Comparison of ENCODE assay signal across 11 mouse cellular contexts in the genomic region with DNA sequence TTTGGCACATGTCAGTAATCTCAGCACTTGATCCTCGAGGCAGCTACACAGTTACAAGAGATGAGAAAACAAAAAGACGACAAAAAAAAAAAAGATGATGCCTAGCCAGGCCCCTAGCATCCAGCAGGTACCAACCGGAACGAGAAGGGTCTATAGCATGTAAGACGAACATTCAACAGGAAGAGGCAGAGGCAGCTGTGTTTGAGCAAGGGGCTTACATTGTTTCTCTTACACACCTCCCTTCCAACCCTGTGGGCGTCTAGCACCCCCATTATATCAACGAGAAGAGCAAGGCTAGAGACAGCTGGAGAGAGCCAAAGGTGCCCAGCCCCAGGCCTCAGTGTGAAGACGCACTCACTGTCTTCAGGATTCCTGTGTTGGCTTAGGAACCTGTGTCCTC. TPM values are rescaled to one million over a fixed set of nuclear protein-coding genes. Genes with fewer than 3 reads are reported as not detected.
DNase-seq lines count a peak whose midpoint lies in the region; ATAC-seq and TF ChIP-seq lines count a peak whose summit lies in the region.
"Had no signal": no experiment of that assay in that cellular context is flagged by ENCODE, and none has a peak within 500 bp of the region (broad histone marks: within the 10 kb centered on the region; RNA-seq: fewer than 3 reads in every experiment).

No protein-coding gene starts in this region.

- H3K27ac ChIP-seq in hindbrain, embryonic 15.5 days (replicated peaks) = no peak overlapping the region
- H3K27ac ChIP-seq in hindbrain, embryonic 14.5 days = no peak overlapping the region
- H3K27ac ChIP-seq in bone marrow macrophage, adult 2 months (ENCODE audit: insufficient read depth, low read depth, low read length) = peak overlapping the region; percentile 82
- H3K27ac ChIP-seq in limb, embryonic 13.5 days = peak overlapping the region; percentile 94

- no peak overlapping the region for H3K9ac ChIP-seq in hindbrain, embryonic 15.5 days
- no peak overlapping the region for H3K9ac ChIP-seq in hindbrain, embryonic 14.5 days
- H3K9ac ChIP-seq in limb, embryonic 13.5 days = peak overlapping the region; percentile 67; the same call in 1 of the 2 replicates

- H3K36me3 ChIP-seq in hindbrain, embryonic 15.5 days = no peaks in the 10 kb centered on the region
- no peaks in the 10 kb centered on the region for H3K36me3 ChIP-seq in hindbrain, embryonic 14.5 days (replicated peaks; ENCODE audit: control insufficient read depth, insufficient read depth)
- peaks cover 15% of the 10 kb centered on the region for H3K36me3 ChIP-seq in limb, embryonic 13.5 days

- H3K4me2 ChIP-seq in hindbrain, embryonic 15.5 days = peak overlapping the region; percentile 67; the same call in 1 of the 2 replicates
- H3K4me2 ChIP-seq in hindbrain, embryonic 14.5 days (replicated peaks) = no peak overlapping the region
- H3K4me2 ChIP-seq in limb, embryonic 13.5 days (replicated peaks) = peak overlapping the region; percentile 94

- no peak for TF ChIP-seq CTCF in bone marrow macrophage, adult 2 months (IDR thresholded peaks at IDR 0.05; ENCODE audit: low read depth, low read length)

- no peaks in the 10 kb centered on the region for H3K9me3 ChIP-seq in hindbrain, embryonic 15.5 days
- H3K9me3 ChIP-seq in hindbrain, embryonic 14.5 days (ENCODE audit: control insufficient read depth, low read length) = no peaks in the 10 kb centered on the region
- H3K9me3 ChIP-seq in limb, embryonic 13.5 days = no peaks in the 10 kb centered on the region

- ATAC-seq in hindbrain, embryonic 15.5 days (ENCODE audit: low FRiP score, low read depth) = no peak
- no peak for ATAC-seq in hindbrain, embryonic 14.5 days (ENCODE audit: low FRiP score)
- no peak for ATAC-seq in limb, embryonic 13.5 days (ENCODE audit: low FRiP score, low read depth)
- ATAC-seq: Patski had no signal

- peaks cover 39% of the 10 kb centered on the region for H3K4me1 ChIP-seq in hindbrain, embryonic 15.5 days (replicated peaks)
- peaks cover 31% of the 10 kb centered on the region for H3K4me1 ChIP-seq in hindbrain, embryonic 14.5 days (replicated peaks; ENCODE audit: control insufficient read depth, insufficient read depth, low read length)
- peaks cover 63% of the 10 kb centered on the region for H3K4me1 ChIP-seq in bone marrow macrophage, adult 2 months (ENCODE audit: control insufficient read depth, insufficient read depth, low read length)
- peaks cover 77% of the 10 kb centered on the region for H3K4me1 ChIP-seq in limb, embryonic 13.5 days

- H3K4me3 ChIP-seq in hindbrain, embryonic 15.5 days = no peak overlapping the region
- H3K4me3 ChIP-seq in hindbrain, embryonic 14.5 days (replicated peaks; ENCODE audit: low read length) = no peak overlapping the region
- peak overlapping the region; percentile 29; the same call in 1 of the 2 replicates for H3K4me3 ChIP-seq in bone marrow macrophage, adult 2 months (ENCODE audit: insufficient read depth, low read length)
- peak overlapping the region; percentile 63; the same call in 1 of the 2 replicates for H3K4me3 ChIP-seq in limb, embryonic 13.5 days

- no peak for DNase-seq in hindbrain, embryonic 14.5 days (ENCODE audit: low spot score)
- DNase-seq in CD4-positive helper T cell, adult 2 months (ENCODE audit: low read depth, low spot score) = peak; percentile 21
- DNase-seq in cerebellum, postnatal 10 days = no peak
- no peak for DNase-seq in urinary bladder, adult 18-20 months (ENCODE audit: low spot score in 2 of 2)
- no peak for DNase-seq in retina, postnatal 1 day
- DNase-seq: kidney, adult 18-20 months; lung, postnatal 36 days had no signal

- no peak for TF ChIP-seq POLR2A in bone marrow macrophage, adult 2 months (IDR thresholded peaks at IDR 0.05; ENCODE audit: borderline replicate concordance, low read depth, low read length)

- H3K27me3 ChIP-seq in hindbrain, embryonic 15.5 days = no peaks in the 10 kb centered on the region
- no peaks in the 10 kb centered on the region for H3K27me3 ChIP-seq in hindbrain, embryonic 14.5 days (ENCODE audit: control insufficient read depth, insufficient read depth, low read length)
- H3K27me3 ChIP-seq in limb, embryonic 13.5 days = no peaks in the 10 kb centered on the region
- H3K27me3 ChIP-seq: Patski had no signal

- 75% methylated on average over 8 of the region's 8 CpGs for WGBS in hindbrain, embryonic 15.5 days
- 73% methylated on average over 8 of the region's 8 CpGs for WGBS in hindbrain, embryonic 14.5 days
- WGBS in limb, embryonic 13.5 days = 62% methylated on average over 8 of the region's 8 CpGs

RNA-seq across cellular contexts. Expression of gene Tk1, which starts 1.0 kb away (rescaled TPM):
- polyA plus RNA-seq in hindbrain, embryonic 15.5 days (2015; fragmentation: Nextera tagmentation; extraction: Ambion mirVana) = 22.9 and 24.3 TPM in 2 replicates
- polyA plus RNA-seq in hindbrain, embryonic 14.5 days (2014; fragmentation: Nextera tagmentation; extraction: Ambion mirVana) = 14.4 and 16.3 TPM in 2 replicates
- polyA plus RNA-seq in bone marrow macrophage, adult 2 months (2012; ENCODE audit: insufficient read depth, insufficient read length, missing spikeins) = 56.8 and 70.1 TPM in 2 replicates
- 133 and 137 TPM in 2 replicates for polyA plus RNA-seq in limb, embryonic 13.5 days (2015; fragmentation: Nextera tagmentation; extraction: Ambion mirVana)

RNA-seq across cellular contexts. Expression of gene Afmid, which starts 1.2 kb away (rescaled TPM):
- polyA plus RNA-seq in hindbrain, embryonic 15.5 days (2015; fragmentation: Nextera tagmentation; extraction: Ambion mirVana) = 6.9 and 7.2 TPM in 2 replicates
- polyA plus RNA-seq in hindbrain, embryonic 14.5 days (2014; fragmentation: Nextera tagmentation; extraction: Ambion mirVana) = 5.2 and 7.1 TPM in 2 replicates
- polyA plus RNA-seq in bone marrow macrophage, adult 2 months (2012; ENCODE audit: insufficient read depth, insufficient read length, missing spikeins) = 3.5 and 9.9 TPM in 2 replicates
- 5.6 and 6.2 TPM in 2 replicates for polyA plus RNA-seq in limb, embryonic 13.5 days (2015; fragmentation: Nextera tagmentation; extraction: Ambion mirVana)

RNA-seq across cellular contexts. Expression of gene Gm20708, which starts 17.4 kb away (rescaled TPM):
- 0.93 and 1.6 TPM in 2 replicates for polyA plus RNA-seq in hindbrain, embryonic 15.5 days (2015; fragmentation: Nextera tagmentation; extraction: Ambion mirVana)
- polyA plus RNA-seq in hindbrain, embryonic 14.5 days (2014; fragmentation: Nextera tagmentation; extraction: Ambion mirVana) = 0.89 and 1.0 TPM in 2 replicates
- polyA plus RNA-seq in bone marrow macrophage, adult 2 months (2012; ENCODE audit: insufficient read depth, insufficient read length, missing spikeins) = 4.0 and 5.0 TPM in 2 replicates
- 0.60 and 0.72 TPM in 2 replicates for polyA plus RNA-seq in limb, embryonic 13.5 days (2015; fragmentation: Nextera tagmentation; extraction: Ambion mirVana)

RNA-seq across cellular contexts. Expression of gene Syngr2, which starts 17.4 kb away (rescaled TPM):
- 17.2 and 19.3 TPM in 2 replicates for polyA plus RNA-seq in hindbrain, embryonic 15.5 days (2015; fragmentation: Nextera tagmentation; extraction: Ambion mirVana)
- 17.6 and 18.9 TPM in 2 replicates for polyA plus RNA-seq in hindbrain, embryonic 14.5 days (2014; fragmentation: Nextera tagmentation; extraction: Ambion mirVana)
- 183 and 189 TPM in 2 replicates for polyA plus RNA-seq in bone marrow macrophage, adult 2 months (2012; ENCODE audit: insufficient read depth, insufficient read length, missing spikeins)
- 38.4 and 39.5 TPM in 2 replicates for polyA plus RNA-seq in limb, embryonic 13.5 days (2015; fragmentation: Nextera tagmentation; extraction: Ambion mirVana)

RNA-seq across cellular contexts. Expression of gene Birc5, which starts 22.1 kb away (rescaled TPM):
- polyA plus RNA-seq in hindbrain, embryonic 15.5 days (2015; fragmentation: Nextera tagmentation; extraction: Ambion mirVana) = 41.6 and 47.4 TPM in 2 replicates
- 35.5 and 36.3 TPM in 2 replicates for polyA plus RNA-seq in hindbrain, embryonic 14.5 days (2014; fragmentation: Nextera tagmentation; extraction: Ambion mirVana)
- 97.3 and 103 TPM in 2 replicates for polyA plus RNA-seq in bone marrow macrophage, adult 2 months (2012; ENCODE audit: insufficient read depth, insufficient read length, missing spikeins)
- 307 and 322 TPM in 2 replicates for polyA plus RNA-seq in limb, embryonic 13.5 days (2015; fragmentation: Nextera tagmentation; extraction: Ambion mirVana)

Comparison
In these comparisons a context has a peak if more than half of its experiments do, and no peak if none do; other contexts are left out.
1. H3K27ac ChIP-seq: peak in bone marrow macrophage, adult 2 months (single experiment) and limb, embryonic 13.5 days (single experiment); none in hindbrain, embryonic 15.5 days (single experiment) and hindbrain, embryonic 14.5 days (single experiment).
2. H3K4me3 ChIP-seq: peak in bone marrow macrophage, adult 2 months (single experiment) and limb, embryonic 13.5 days (single experiment); none in hindbrain, embryonic 15.5 days (single experiment) and hindbrain, embryonic 14.5 days (single experiment).